Mouse (Mus musculus) embryonic stem cell, embryonic (primary cell): ENCODE results near the gene 4931428L18Rik.
"Not testable (repeated sequence)": the region's sequence is repeated elsewhere in the genome, so short reads cannot be mapped to it uniquely, and the experiment has no call there.

Experiments
- CTCF ChIA-PET, 4 experiments: fragments of 300-600 bp in 2 of 4; fragments of 350-600 bp in 2 of 4; sonication (Branson Sonifier 250); formaldehyde crosslinking; loops; one replicate each; lab custom pipeline; 2022; ENCODE audit warnings: inconsistent platforms in 2 of 4; lab: Charles Lee
- POLR2A ChIA-PET, 4 experiments: fragments of 300-600 bp in 2 of 4; fragments of 350-600 bp in 2 of 4; sonication (Branson Sonifier 250); formaldehyde crosslinking; loops; one replicate each; lab custom pipeline; 2022; ENCODE audit warnings: antibody characterized with exemption in 4 of 4, inconsistent platforms in 1 of 4; lab: Charles Lee

The 4931428L18Rik gene

GRCm38 (mm10) chr1:31015261-31015660 lies 207.2 kb downstream of the 4931428L18Rik start:
- ChIA-PET POLR2A (no interaction called here), CTCF (no interaction called here)

GRCm38 (mm10) chr1:30977868-30978267 lies 244.6 kb downstream of the 4931428L18Rik start, which contains the start of gene AC153137.1:
Gene AC153137.1, minus strand, starts transcription at chr1:30977968.
- POLR2A ChIA-PET, CTCF ChIA-PET: not testable (repeated sequence)

GRCm38 (mm10) chr1:30977239-30977638 lies 245.2 kb downstream of the 4931428L18Rik start:
- POLR2A ChIA-PET, CTCF ChIA-PET: not testable (repeated sequence)

GRCm38 (mm10) chr1:30951795-30952194 lies 270.7 kb downstream of the 4931428L18Rik start:
- ChIA-PET POLR2A (interaction anchor here (0.6 to 4.6 kb wide), 5 partner anchors 13 to 1179 kb away, joined by 3 to 57 read pairs (median 5); no protein-coding TSS in a partner anchor), CTCF (interaction anchor here in 1 of 4 experiments (0.6 kb wide), 1 partner anchor 39 kb away, joined by 3 read pairs; no protein-coding TSS in a partner anchor)

GRCm38 (mm10) chr1:30950456-30950835 lies 272.0 kb downstream of the 4931428L18Rik start:
- ChIA-PET CTCF (no interaction called here), POLR2A (interaction anchor here (0.6 to 4.6 kb wide), 45 partner anchors 8 to 1770 kb away, joined by 3 to 83 read pairs (median 4); partner anchors contain the start of gene Phf3 (in 2 of the 4))

GRCm38 (mm10) chr1:30949710-30950455 lies 272.6 kb downstream of the 4931428L18Rik start:
- POLR2A ChIA-PET, result interaction anchor here (0.6 to 4.6 kb wide), 56 partner anchors 9 to 1771 kb away, joined by 3 to 83 read pairs (median 4); partner anchors contain the start of gene Phf3 (in 3 of the 4)
- CTCF ChIA-PET, result no interaction called here

- CTCF ChIA-PET, result interaction anchor here in 2 of 4 experiments (0.5 to 0.9 kb wide), 4 partner anchors 18 to 349 kb away, joined by 3 to 6 read pairs (median 4); no protein-coding TSS in a partner anchor
- POLR2A ChIA-PET, result interaction anchor here (0.6 to 4.6 kb wide), 68 partner anchors 8 to 195 kb away, joined by 3 to 83 read pairs (median 4); partner anchors contain the start of gene Phf3 (in 3 of the 4)
These were observed 273.4 kb downstream of the 4931428L18Rik start for GRCm38 (mm10) chr1:30948950-30949639.

- ChIA-PET POLR2A (interaction anchor here (0.6 to 4.6 kb wide), 67 partner anchors 9 to 1227 kb away, joined by 3 to 83 read pairs (median 5); partner anchors contain the start of gene Phf3 (in 1 of the 4)), CTCF (interaction anchor here in 3 of 4 experiments (0.5 to 0.9 kb wide), 8 partner anchors 12 to 349 kb away, joined by 3 to 16 read pairs (median 4); no protein-coding TSS in a partner anchor)
These were observed 274.0 kb downstream of the 4931428L18Rik start for GRCm38 (mm10) chr1:30948361-30948949.
